Mouse (Mus musculus): ENCODE measurements around the gene Ppip5k1.

The Ppip5k1 gene

GRCm38 (mm10) chr2:121288901-121289729 lies 66.1 kb downstream of the Ppip5k1 start, which contains the start of gene Map1a:
TSS of gene Map1a (plus strand) at chr2:121289600.
- TF ChIP-seq GATA4 (IDR thresholded peaks at IDR 0.05; ENCODE audit: insufficient replicate concordance, low read length): no peak

GRCm38 (mm10) chr2:121287850-121288249 lies 67.3 kb downstream of the Ppip5k1 start:
- no peak for TF ChIP-seq GATA4 (IDR thresholded peaks at IDR 0.05; ENCODE audit: insufficient replicate concordance, low read length)

- no peak for TF ChIP-seq GATA4 (IDR thresholded peaks at IDR 0.05; ENCODE audit: insufficient replicate concordance, low read length)
Measured at GRCm38 (mm10) chr2:121271928-121272516, 83.2 kb downstream of the Ppip5k1 start.

- no peak for TF ChIP-seq GATA4 (IDR thresholded peaks at IDR 0.05; ENCODE audit: insufficient replicate concordance, low read length)
Measured at GRCm38 (mm10) chr2:121271236-121271927, 83.8 kb downstream of the Ppip5k1 start, which contains the start of gene Trp53bp1. TSS of gene Trp53bp1 (minus strand) at chr2:121271407.

GRCm38 (mm10) chr2:121270521-121271235 lies 84.5 kb downstream of the Ppip5k1 start:
- TF ChIP-seq GATA4 (IDR thresholded peaks at IDR 0.05; ENCODE audit: insufficient replicate concordance, low read length): no peak

- no peak for TF ChIP-seq GATA4 (IDR thresholded peaks at IDR 0.05; ENCODE audit: insufficient replicate concordance, low read length)
Measured at GRCm38 (mm10) chr2:121268446-121268845, 86.8 kb downstream of the Ppip5k1 start.

Measured in liver, adult (tissue).